Comparison of ENCODE assay signal across 13 mouse cellular contexts in genomic region chr12:117458132-117459070, GRCm38 (mm10). TPM values are rescaled to one million over a fixed set of nuclear protein-coding genes. Genes with fewer than 3 reads are reported as not detected.
DNase-seq lines count a peak whose midpoint lies in the region; ATAC-seq and TF ChIP-seq lines count a peak whose summit lies in the region.
"Had no signal": no experiment of that assay in that cellular context is flagged by ENCODE, and none has a peak within 500 bp of the region (broad histone marks: within the 10 kb centered on the region; RNA-seq: fewer than 3 reads in every experiment).

No protein-coding gene starts in this region.

- peaks cover 6% of the 10 kb centered on the region for H3K4me1 ChIP-seq in heart, adult 2 months (ENCODE audit: control insufficient read depth, insufficient read depth, low read length)

- no peak for TF ChIP-seq CTCF in heart, adult 2 months (IDR thresholded peaks at IDR 0.05)

- peak overlapping the region; percentile 67 for H3K27ac ChIP-seq in heart, adult 2 months
- H3K27ac ChIP-seq: limb, embryonic 12.5 days; neural tube, embryonic 13.5 days had no signal

- H3K27me3 ChIP-seq in heart, adult 2 months (ENCODE audit: control insufficient read depth, insufficient read depth, low read length), result no peaks in the 10 kb centered on the region
- H3K27me3 ChIP-seq: neural tube, embryonic 13.5 days had no signal

- no peak overlapping the region for H3K9ac ChIP-seq in heart, adult 2 months (ENCODE audit: low read depth, low read length)
- H3K9ac ChIP-seq: limb, embryonic 12.5 days; neural tube, embryonic 13.5 days had no signal

- intact Hi-C loops in heart, adult 2 months (cut with DNase I), result loop anchor here (2.0 to 5.0 kb wide), 2 partner anchors 40 to 204 kb away; no protein-coding TSS in a partner anchor

- TF ChIP-seq EP300 in heart, adult 2 months (IDR thresholded peaks at IDR 0.05; ENCODE audit: insufficient read depth, low read depth, low read length), result peak; percentile 53

- DNase-seq in adrenal gland, postnatal 25 days, result peak; percentile 23
- DNase-seq in heart, adult 2 months, result peak; percentile 49 to 62
- peak; percentile 41 to 47 for DNase-seq in kidney, adult 8-10 months
- DNase-seq in lung, postnatal 10 days, result peak; percentile 60
- no peak for DNase-seq in neural tube, embryonic 10.5 days (ENCODE audit: extremely low spot score, low spot score)
- DNase-seq in frontal cortex, postnatal 14 days (ENCODE audit: low spot score in 2 of 2), result no peak
- DNase-seq: cerebellum, adult 8-10 months; gastrocnemius, postnatal 14 days; right cerebral cortex, postnatal 25 days; thymus, postnatal 4 days had no signal

- no peak for TF ChIP-seq POLR2A in heart, adult 2 months (IDR thresholded peaks at IDR 0.05; ENCODE audit: insufficient read depth, low read depth, low read length)

- H3K79me2 ChIP-seq in heart, adult 2 months (replicated peaks; ENCODE audit: control insufficient read depth, insufficient read depth, low read length), result no peaks in the 10 kb centered on the region

- H3K36me3 ChIP-seq in heart, adult 2 months (ENCODE audit: control insufficient read depth, insufficient read depth, low read length), result peaks cover 2% of the 10 kb centered on the region; the same call in 1 of the 2 replicates
- H3K36me3 ChIP-seq: limb, embryonic 12.5 days; neural tube, embryonic 13.5 days had no signal

- H3K4me3 ChIP-seq in heart, adult 2 months, result no peak overlapping the region
- H3K4me3 ChIP-seq: limb, embryonic 12.5 days; neural tube, embryonic 13.5 days had no signal

- WGBS in heart, adult 2 months, result 31% methylated on average over 9 of the region's 9 CpGs

- ATAC-seq in erythroid progenitor cell, adult 5-6 weeks (replicated peaks; ENCODE audit: low FRiP score, poor library complexity, severe bottlenecking), result no peak

RNA-seq across cellular contexts. Expression of gene Rapgef5, which starts 57.9 kb away (rescaled TPM):
- total RNA-seq in adrenal gland, postnatal 25 days (2021), result 31.3 and 41.8 TPM in 2 replicates
- 10 to 100 TPM; 29.9 to 33.0 TPM for total RNA-seq in heart, adult 2 months (2021)
- 11.4 and 21.2 TPM in 2 replicates for polyA plus RNA-seq in heart, adult 2 months (2012; rRNA removed)
- total RNA-seq in erythroid progenitor cell, adult 5-6 weeks (2015; ENCODE audit: low replicate concordance), result 0.36 TPM in 1 of 2 replicates, not detected in the other
- total RNA-seq in erythroid progenitor cell, adult 5-6 weeks (2017; ENCODE audit: low replicate concordance), result 0.13 and 0.23 TPM in 2 replicates

Comparison
In these comparisons a context has a peak if more than half of its experiments do, and no peak if none do; other contexts are left out.
1. DNase-seq: peak in adrenal gland, postnatal 25 days (single experiment), heart, adult 2 months (2 of 2), kidney, adult 8-10 months (2 of 2) and lung, postnatal 10 days (single experiment); none in neural tube, embryonic 10.5 days (single experiment) and frontal cortex, postnatal 14 days (0 of 2).
2. RNA of gene Rapgef5, which starts 57.9 kb away (total RNA-seq): 31.3 to 41.8 TPM in adrenal gland, postnatal 25 days and 29.9 to 33.0 TPM in heart, adult 2 months; 0.13 to 0.36 TPM in erythroid progenitor cell, adult 5-6 weeks; every median in the first group is over 10 times any median in the second.